10 mouse cellular contexts compared by ENCODE assay signal in genomic region chr15:63066020-63066439, GRCm38 (mm10).
A peak's percentile ranks its signal among the peaks of the same experiment; 100 is the strongest.
DNase-seq lines count a peak whose midpoint lies in the region.
"Had no signal": no experiment of that assay in that cellular context is flagged by ENCODE, and none has a peak within 500 bp of the region (broad histone marks: within the 10 kb centered on the region; RNA-seq: fewer than 3 reads in every experiment).

No protein-coding gene starts in this region.

- peak; percentile 58 for DNase-seq in gastrocnemius, adult 18-20 months (ENCODE audit: low spot score)
- DNase-seq in gastrocnemius, adult 8-10 months (ENCODE audit: low spot score in 2 of 2): no peak
- DNase-seq in heart, adult 8-10 months (ENCODE audit: low spot score): peak; percentile 31
- DNase-seq in lung, adult 18-20 months: peak; percentile 49 to 64
- DNase-seq in skeletal muscle tissue, adult 2 months (ENCODE audit: low read depth, low spot score): peak; percentile 63
- DNase-seq in layer of hippocampus, adult 11-12 months (ENCODE audit: low spot score): no peak
- no peak for DNase-seq in cerebellum, postnatal 36 days
- no peak for DNase-seq in right cerebral cortex, postnatal 36 days (ENCODE audit: low spot score in 2 of 2)
- DNase-seq: adrenal gland, adult 8-10 months; kidney, postnatal 25 days had no signal

Comparison
In these comparisons a context has a peak if more than half of its experiments do, and no peak if none do; other contexts are left out.
1. DNase-seq: peak in gastrocnemius, adult 18-20 months (single experiment), heart, adult 8-10 months (single experiment), lung, adult 18-20 months (2 of 2) and skeletal muscle tissue, adult 2 months (single experiment); none in gastrocnemius, adult 8-10 months (0 of 2), layer of hippocampus, adult 11-12 months (single experiment), cerebellum, postnatal 36 days (0 of 2) and right cerebral cortex, postnatal 36 days (0 of 2).